8 mouse cellular contexts compared by ENCODE assay signal in the genomic region with DNA sequence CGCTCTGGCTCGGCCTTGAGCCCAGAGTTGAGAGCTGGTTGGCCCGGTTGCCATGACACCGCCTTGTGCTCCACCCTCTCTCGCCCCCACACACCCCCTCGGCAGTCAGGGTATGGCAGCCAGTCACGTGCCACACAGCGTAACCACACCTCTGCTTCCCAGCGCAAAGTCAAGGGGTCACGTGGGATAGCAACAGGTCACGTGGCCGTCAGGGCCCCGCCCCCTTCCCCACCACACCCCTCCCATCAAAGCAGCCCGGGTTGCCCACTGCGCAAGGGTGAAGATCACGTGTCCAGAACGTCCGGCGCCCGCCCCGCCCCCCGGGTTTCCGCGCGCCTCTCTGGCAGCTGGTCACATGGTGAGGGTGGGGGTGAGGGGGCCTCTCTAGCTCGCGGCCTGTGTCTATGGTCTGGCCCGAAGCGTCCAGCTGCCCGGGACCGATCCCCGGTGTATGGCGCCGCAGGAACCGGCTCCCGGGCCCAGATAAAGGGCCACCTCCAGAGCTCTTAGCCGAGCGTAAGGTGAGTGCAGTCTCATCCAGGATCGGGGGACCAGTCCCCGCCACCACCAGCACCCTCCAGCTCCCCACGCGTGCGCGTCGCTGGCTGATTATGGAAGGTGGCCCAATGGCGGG. TPM values are rescaled to one million over a fixed set of nuclear protein-coding genes. Genes with fewer than 3 reads are reported as not detected.
A peak's percentile ranks its signal among the peaks of the same experiment; 100 is the strongest.
DNase-seq lines count a peak whose midpoint lies in the region; ATAC-seq lines count a peak whose summit lies in the region.

A gene (plus strand): TSS at position 296 of the 634 bp plus-strand sequence.

- peak; percentile 90 for ATAC-seq in heart, embryonic 13.5 days (ENCODE audit: extremely low read depth, insufficient number of reproducible peaks, low FRiP score, low TSS enrichment)
- ATAC-seq in liver, embryonic 12.5 days, result peak; percentile 90
- peak; percentile 87 for ATAC-seq in stomach, embryonic 15.5 days (ENCODE audit: insufficient read depth, low FRiP score, low read depth)

- peaks cover 41% of the 10 kb centered on the region for H3K27me3 ChIP-seq in heart, embryonic 13.5 days (replicated peaks)
- peaks cover 43% of the 10 kb centered on the region for H3K27me3 ChIP-seq in liver, embryonic 12.5 days (replicated peaks)
- 0 out of 2 replicates have a peak, but pooled peaks cover 6% of the 10 kb centered on the region for H3K27me3 ChIP-seq in stomach, embryonic 15.5 days (replicated peaks)

- peak within 1 kb of the TSS; percentile 92 for H3K9ac ChIP-seq in heart, embryonic 13.5 days
- peak within 1 kb of the TSS; percentile 87 for H3K9ac ChIP-seq in liver, embryonic 12.5 days
- peak within 1 kb of the TSS; percentile 77 for H3K9ac ChIP-seq in stomach, embryonic 15.5 days

- peak within 1 kb of the TSS; percentile 78 for H3K4me3 ChIP-seq in brown adipose tissue, adult 24 weeks (ENCODE audit: insufficient read depth, low read depth, low read length)
- H3K4me3 ChIP-seq in heart, embryonic 13.5 days, result peak within 1 kb of the TSS; percentile 66
- H3K4me3 ChIP-seq in liver, embryonic 12.5 days, result peak within 1 kb of the TSS; percentile 80
- peak within 1 kb of the TSS; percentile 70 for H3K4me3 ChIP-seq in stomach, embryonic 15.5 days (replicated peaks)

- peak within 1 kb of the TSS; percentile 41 for H3K27ac ChIP-seq in brown adipose tissue, adult 24 weeks (replicated peaks; ENCODE audit: low read depth, low read length)
- peak within 1 kb of the TSS; percentile 81 for H3K27ac ChIP-seq in heart, embryonic 13.5 days (replicated peaks)
- peak within 1 kb of the TSS; percentile 75 for H3K27ac ChIP-seq in liver, embryonic 12.5 days
- peak within 1 kb of the TSS; percentile 83 for H3K27ac ChIP-seq in stomach, embryonic 15.5 days

- peaks cover 39% of the 10 kb centered on the region for H3K36me3 ChIP-seq in heart, embryonic 13.5 days
- H3K36me3 ChIP-seq in liver, embryonic 12.5 days, result peaks cover 40% of the 10 kb centered on the region
- H3K36me3 ChIP-seq in stomach, embryonic 15.5 days, result peaks cover 34% of the 10 kb centered on the region

- 0 out of 2 replicates have a peak, but pooled peaks cover 3% of the 10 kb centered on the region for H3K4me1 ChIP-seq in brown adipose tissue, adult 24 weeks (ENCODE audit: control insufficient read depth, insufficient read depth, insufficient read length, low read length)
- H3K4me1 ChIP-seq in heart, embryonic 13.5 days, result peaks cover 48% of the 10 kb centered on the region
- H3K4me1 ChIP-seq in liver, embryonic 12.5 days, result peaks cover 68% of the 10 kb centered on the region
- H3K4me1 ChIP-seq in stomach, embryonic 15.5 days, result peaks cover 21% of the 10 kb centered on the region; the same call in 1 of the 2 replicates

- peak within 1 kb of the TSS; percentile 89 for H3K4me2 ChIP-seq in heart, embryonic 13.5 days
- peak within 1 kb of the TSS; percentile 93 for H3K4me2 ChIP-seq in liver, embryonic 12.5 days
- H3K4me2 ChIP-seq in stomach, embryonic 15.5 days, result peak within 1 kb of the TSS; percentile 79

- peak; percentile 99 for DNase-seq in CD4-positive, CD25-positive, alpha-beta regulatory T cell, adult 2 months (ENCODE audit: low read depth, low spot score)
- DNase-seq in fat pad, adult 2 months (ENCODE audit: extremely low read depth, low read depth, low spot score), result peak; percentile 80
- DNase-seq in kidney, postnatal 10 days, result peak; percentile 100
- peak; percentile 97 to 99 for DNase-seq in natural killer cell, adult 2 months (ENCODE audit: low spot score in 2 of 2)

- no peaks in the 10 kb centered on the region for H3K9me3 ChIP-seq in heart, embryonic 13.5 days
- H3K9me3 ChIP-seq in liver, embryonic 12.5 days (replicated peaks), result no peaks in the 10 kb centered on the region
- H3K9me3 ChIP-seq in stomach, embryonic 15.5 days, result no peaks in the 10 kb centered on the region

- under 1% methylated on average over 46 of the region's 46 CpGs for WGBS in heart, embryonic 13.5 days
- under 1% methylated on average over 46 of the region's 46 CpGs for WGBS in liver, embryonic 12.5 days (ENCODE audit: insufficient replicate concordance)
- WGBS in stomach, embryonic 15.5 days, result 0% methylated on average over 46 of the region's 46 CpGs

RNA-seq across cellular contexts. Expression of the gene that starts here (rescaled TPM):
- polyA plus RNA-seq in brown adipose tissue, adult 24 weeks (2012; ENCODE audit: insufficient read depth, insufficient read length, missing spikeins), result 76.7 and 92.9 TPM in 2 replicates
- polyA plus RNA-seq in heart, embryonic 13.5 days (2015; fragmentation: Nextera tagmentation; extraction: Ambion mirVana), result 1,002 and 1,117 TPM in 2 replicates
- polyA plus RNA-seq in liver, embryonic 12.5 days (2016; fragmentation: Nextera tagmentation; extraction: Ambion mirVana), result 766 and 777 TPM in 2 replicates
- polyA plus RNA-seq in stomach, embryonic 15.5 days (2015; fragmentation: Nextera tagmentation; extraction: Ambion mirVana), result 1,443 and 1,450 TPM in 2 replicates

Comparison
In these comparisons a context has a peak if more than half of its experiments do, and no peak if none do; other contexts are left out.
1. Peak in every context shown above with its lines: DNase-seq, ATAC-seq, H3K4me3 ChIP-seq and H3K27ac ChIP-seq.